Comparison of ENCODE assay signal across 22 mouse cellular contexts in the genomic region with DNA sequence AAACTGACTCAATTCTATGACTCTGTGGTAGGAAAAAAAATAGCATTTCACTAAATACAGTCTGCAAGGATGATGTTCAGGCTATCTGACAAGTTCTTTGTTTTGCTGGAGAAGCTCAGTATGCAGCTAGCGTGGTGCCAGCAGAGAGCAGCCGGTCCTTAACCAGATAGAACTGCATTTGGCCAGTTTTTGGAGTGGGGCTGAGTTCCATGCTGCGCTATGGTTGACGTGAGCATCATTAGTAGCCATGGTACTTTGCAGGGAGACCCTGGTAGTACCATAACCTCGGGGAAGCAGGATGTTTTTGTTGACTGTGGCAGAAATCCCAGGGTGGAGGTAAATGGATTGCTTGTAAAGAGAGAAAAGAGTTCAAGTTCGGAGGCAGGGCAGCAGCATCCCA. TPM values are rescaled to one million over a fixed set of nuclear protein-coding genes. Genes with fewer than 3 reads are reported as not detected.
DNase-seq lines count a peak whose midpoint lies in the region; ATAC-seq lines count a peak whose summit lies in the region.
"Had no signal": no experiment of that assay in that cellular context is flagged by ENCODE, and none has a peak within 500 bp of the region (broad histone marks: within the 10 kb centered on the region; RNA-seq: fewer than 3 reads in every experiment).

No protein-coding gene starts in this region.

- H3K9ac ChIP-seq in forebrain, embryonic 14.5 days (ENCODE audit: low read length): no peak overlapping the region
- H3K9ac ChIP-seq in forebrain, embryonic 11.5 days (ENCODE audit: low read length): no peak overlapping the region
- H3K9ac ChIP-seq: limb, embryonic 13.5 days; liver, embryonic 13.5 days had no signal

- no peaks in the 10 kb centered on the region for H3K9me3 ChIP-seq in forebrain, embryonic 14.5 days (replicated peaks; ENCODE audit: control insufficient read depth, low read length)
- no peaks in the 10 kb centered on the region for H3K9me3 ChIP-seq in forebrain, embryonic 11.5 days (ENCODE audit: control insufficient read depth, low read length)
- H3K9me3 ChIP-seq: heart, embryonic 10.5 days; limb, embryonic 13.5 days; liver, embryonic 13.5 days had no signal

- ATAC-seq in forebrain, embryonic 14.5 days: no peak
- ATAC-seq in forebrain, embryonic 11.5 days (replicated peaks; ENCODE audit: low FRiP score): no peak
- ATAC-seq: intestine, embryonic 16.5 days had no signal

- no peaks in the 10 kb centered on the region for H3K27me3 ChIP-seq in forebrain, embryonic 14.5 days (replicated peaks; ENCODE audit: control insufficient read depth, insufficient read depth, low read length)
- no peaks in the 10 kb centered on the region for H3K27me3 ChIP-seq in forebrain, embryonic 11.5 days (ENCODE audit: control insufficient read depth, insufficient read depth, low read length)
- H3K27me3 ChIP-seq: limb, embryonic 13.5 days; liver, embryonic 13.5 days had no signal

- H3K4me3 ChIP-seq in forebrain, embryonic 14.5 days (ENCODE audit: low read depth, low read length): no peak overlapping the region
- H3K4me3 ChIP-seq in forebrain, embryonic 11.5 days (ENCODE audit: low read depth, low read length): no peak overlapping the region
- H3K4me3 ChIP-seq: heart, embryonic 10.5 days; left cerebral cortex, adult 2 months; limb, embryonic 13.5 days; liver, embryonic 13.5 days; myocyte had no signal

- intact Hi-C loops in left cerebral cortex, postnatal 4 days (cut with DNase I): no loop called here

- WGBS in forebrain, embryonic 14.5 days: 68% methylated on average over 6 of the region's 6 CpGs
- WGBS in forebrain, embryonic 11.5 days: 82% methylated on average over 6 of the region's 6 CpGs

- DNase-seq in forebrain, embryonic 14.5 days (ENCODE audit: low spot score): peak; percentile 27
- DNase-seq in forebrain, embryonic 11.5 days (ENCODE audit: low spot score): no peak
- peak; percentile 67 for DNase-seq in left cerebral cortex, postnatal 4 days
- no peak for DNase-seq in left cerebral cortex, adult 11 months (ENCODE audit: low spot score)
- DNase-seq in NIH3T3 (ENCODE audit: low read depth): peak; percentile 66
- DNase-seq in retina, embryonic 14.5 days (ENCODE audit: low spot score): peak; percentile 47
- no peak for DNase-seq in urinary bladder, postnatal 25 days (ENCODE audit: low spot score)
- DNase-seq: adrenal gland, postnatal 14 days; B cell, adult 2 months; cerebellum, adult 18-20 months; gastrocnemius, postnatal 25 days; kidney, postnatal 36 days; liver, embryonic 13.5 days; right cerebral cortex, postnatal 25 days; thymus, postnatal 36 days had no signal

- no peak overlapping the region for H3K4me2 ChIP-seq in forebrain, embryonic 14.5 days (ENCODE audit: low read length)
- H3K4me2 ChIP-seq in forebrain, embryonic 11.5 days (ENCODE audit: low read depth, low read length, severe bottlenecking): no peak overlapping the region
- H3K4me2 ChIP-seq: limb, embryonic 13.5 days; liver, embryonic 13.5 days; midbrain, embryonic 11.5 days had no signal

- H3K4me1 ChIP-seq in forebrain, embryonic 14.5 days (ENCODE audit: control insufficient read depth, insufficient read depth, low read length): 0 out of 2 replicates have a peak, but pooled peaks cover 5% of the 10 kb centered on the region
- H3K4me1 ChIP-seq in forebrain, embryonic 11.5 days (replicated peaks; ENCODE audit: control insufficient read depth, insufficient read depth, low read length): no peaks in the 10 kb centered on the region
- H3K4me1 ChIP-seq: heart, embryonic 10.5 days; liver, embryonic 13.5 days had no signal

- no peaks in the 10 kb centered on the region for H3K36me3 ChIP-seq in forebrain, embryonic 14.5 days (ENCODE audit: control insufficient read depth, insufficient read depth, low read length)
- H3K36me3 ChIP-seq in forebrain, embryonic 11.5 days (ENCODE audit: control insufficient read depth, insufficient read depth, low read length): no peaks in the 10 kb centered on the region; the same call in 1 of the 2 replicates
- H3K36me3 ChIP-seq: heart, embryonic 10.5 days; liver, embryonic 13.5 days had no signal

- H3K27ac ChIP-seq in forebrain, embryonic 14.5 days (ENCODE audit: low read depth, low read length): no peak overlapping the region
- no peak overlapping the region for H3K27ac ChIP-seq in forebrain, embryonic 11.5 days (ENCODE audit: low read depth, low read length)
- H3K27ac ChIP-seq: heart, embryonic 10.5 days; left cerebral cortex, adult 2 months; limb, embryonic 13.5 days; liver, embryonic 13.5 days; macrophage had no signal

RNA-seq across cellular contexts. Expression of a gene that starts 14.3 kb away (rescaled TPM):
- 14.5 and 15.5 TPM in 2 replicates for polyA plus RNA-seq in forebrain, embryonic 14.5 days (2014; fragmentation: Nextera tagmentation; extraction: Ambion mirVana)
- 33.8 and 39.5 TPM in 2 replicates for polyA plus RNA-seq in forebrain, embryonic 11.5 days (2014; fragmentation: Nextera tagmentation; extraction: Ambion mirVana)
- total RNA-seq in left cerebral cortex, postnatal 4 days (2021): 10 to 100 TPM; 24.2 to 32.8 TPM
- polyA plus RNA-seq: macrophage had no signal

Comparison
In these comparisons a context has a peak if more than half of its experiments do, and no peak if none do; other contexts are left out.
1. DNase-seq: peak in forebrain, embryonic 14.5 days (single experiment), left cerebral cortex, postnatal 4 days (single experiment), NIH3T3 (single experiment) and retina, embryonic 14.5 days (single experiment); none in forebrain, embryonic 11.5 days (single experiment), left cerebral cortex, adult 11 months (single experiment) and urinary bladder, postnatal 25 days (single experiment).